Mouse (Mus musculus) brown adipose tissue, adult 24 weeks (tissue): ENCODE data around the gene Lamc2. TPM values are rescaled to one million over a fixed set of nuclear protein-coding genes. Genes with fewer than 3 reads are reported as not detected.
A peak's percentile ranks its signal among the peaks of the same experiment; 100 is the strongest.

Source experiments
- H3K27ac ChIP-seq: fragments of 200-500 bp; replicated peaks from 2 replicates; pipeline ENCODE4 v1.5.1; 2012; ENCODE audit warnings: low read depth, mild to moderate bottlenecking, low read length
- H3K4me1 ChIP-seq: fragments of 200-500 bp; 2 replicates; pipeline ENCODE4 v1.6.1; 2012; ENCODE audit warnings: low read length, mixed read lengths; ENCODE audit not compliant: control insufficient read depth, insufficient read depth, insufficient read length
- H3K4me3 ChIP-seq: fragments of 200-500 bp; 2 replicates; pipeline ENCODE4 v1.5.1; 2012; ENCODE audit warnings: low read depth, mild to moderate bottlenecking, low read length, moderate library complexity; ENCODE audit not compliant: insufficient read depth
- polyA plus RNA-seq: library from polyadenylated mRNA; stranded (reverse); fragments of >200 nt; gene quantifications from 2 replicates; pipeline ENCODE4 v1.2.4, GENCODE M21; 2012; ENCODE audit not compliant: missing spikeins, insufficient read depth, insufficient read length

Lamc2 gene
- 0.21 and 1.7 TPM in 2 replicates for polyA plus RNA-seq

DNA sequence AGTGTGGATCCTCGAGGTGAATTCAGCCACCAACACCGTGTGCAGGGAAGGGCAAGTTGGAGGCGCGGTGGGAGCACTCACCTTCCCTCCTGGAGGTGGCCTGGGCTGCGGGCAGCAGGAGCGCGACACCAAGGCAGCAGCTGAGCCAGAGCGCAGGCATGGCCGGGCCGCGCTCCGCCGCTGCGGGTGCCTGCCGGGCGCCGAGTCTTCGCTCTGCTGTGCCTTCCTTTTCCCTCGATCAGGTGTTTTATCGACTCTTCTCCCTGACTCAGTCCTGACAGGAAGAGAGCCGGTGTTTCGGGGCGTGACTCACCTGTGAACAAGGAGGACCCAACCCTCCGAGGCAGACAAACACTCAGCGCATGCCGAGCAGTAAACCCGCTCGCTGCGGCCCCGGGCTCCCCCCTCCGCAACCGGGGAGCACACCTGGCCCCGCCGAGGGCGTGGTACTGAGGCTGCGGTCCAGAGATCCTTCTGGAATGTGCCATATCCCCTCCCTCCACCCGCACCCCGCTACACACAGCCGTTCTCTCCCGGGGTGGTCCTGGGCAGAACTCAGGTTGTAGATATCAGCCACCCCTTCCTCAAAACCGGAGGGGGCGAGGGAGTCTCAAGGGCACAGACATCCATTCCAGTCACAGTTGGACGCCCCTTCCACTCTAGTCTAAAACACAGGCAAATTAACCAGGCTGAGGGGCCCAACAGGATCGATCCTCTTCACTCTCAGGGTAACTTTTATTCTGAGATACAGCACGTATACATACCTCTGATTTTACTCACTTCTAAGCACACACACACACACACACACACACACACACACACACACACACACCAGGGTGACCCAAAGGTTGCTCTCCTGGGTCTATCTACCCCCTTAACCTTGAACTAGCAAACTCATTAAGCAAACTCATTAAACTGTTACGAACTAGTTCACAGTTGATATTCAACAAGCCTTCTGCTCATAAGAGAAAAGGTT, at the start of gene Lamc2:
Gene Lamc2, minus strand, starts transcription at position 620 of the 976 bp plus-strand sequence.
- no peaks in the 10 kb centered on the region for H3K4me1 ChIP-seq
- peak within 1 kb of the TSS; percentile 47 for H3K4me3 ChIP-seq
- no peak within 1 kb of the TSS for H3K27ac ChIP-seq

DNA sequence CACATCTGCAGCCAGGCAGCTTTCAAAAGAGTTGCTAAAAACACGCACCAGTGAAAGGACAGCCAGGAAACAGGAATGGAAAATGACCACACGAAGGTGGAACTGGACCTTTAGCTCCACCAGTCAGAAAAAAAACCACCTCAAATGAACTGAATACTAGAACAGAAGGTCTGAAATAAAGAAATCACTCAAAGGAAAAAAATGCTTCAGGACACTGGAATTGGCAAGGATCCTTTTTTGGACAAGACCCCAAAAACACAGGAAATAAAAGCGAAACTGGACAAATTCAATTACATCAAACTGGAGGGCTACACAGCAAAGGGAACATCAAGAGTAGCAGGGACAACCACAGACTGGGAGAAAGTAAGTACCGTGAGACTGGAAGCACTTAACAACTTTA, 49.3 kb upstream of the Lamc2 start:
- Histone ChIP-seq H3K4me1 (peaks cover 5% of the 10 kb centered on the region; the same call in 1 of the 2 replicates), H3K27ac (peak overlapping the region; percentile 67), H3K4me3 (no peak overlapping the region)

DNA sequence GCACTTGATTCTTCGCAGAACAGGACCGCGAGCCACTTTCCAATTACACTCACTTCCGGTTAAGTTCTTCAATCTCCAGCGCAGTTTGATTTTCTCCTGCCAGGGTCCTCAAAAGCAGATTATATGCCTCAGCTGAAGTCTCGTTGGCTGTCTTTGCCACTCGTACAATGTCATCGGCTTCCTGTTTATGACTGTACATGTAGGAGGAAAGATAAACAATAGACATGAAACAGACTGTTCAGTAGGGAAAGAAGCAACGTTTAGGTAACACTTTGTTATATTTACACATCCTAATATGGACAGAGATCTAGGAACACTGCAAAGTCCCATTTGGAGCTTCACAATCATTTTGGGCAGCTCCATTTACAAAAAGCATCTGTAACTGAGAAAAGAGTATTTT, 45.4 kb upstream of the Lamc2 start:
- Histone ChIP-seq H3K27ac (no peak overlapping the region), H3K4me1 (peaks cover 5% of the 10 kb centered on the region; the same call in 1 of the 2 replicates), H3K4me3 (no peak overlapping the region)

DNA sequence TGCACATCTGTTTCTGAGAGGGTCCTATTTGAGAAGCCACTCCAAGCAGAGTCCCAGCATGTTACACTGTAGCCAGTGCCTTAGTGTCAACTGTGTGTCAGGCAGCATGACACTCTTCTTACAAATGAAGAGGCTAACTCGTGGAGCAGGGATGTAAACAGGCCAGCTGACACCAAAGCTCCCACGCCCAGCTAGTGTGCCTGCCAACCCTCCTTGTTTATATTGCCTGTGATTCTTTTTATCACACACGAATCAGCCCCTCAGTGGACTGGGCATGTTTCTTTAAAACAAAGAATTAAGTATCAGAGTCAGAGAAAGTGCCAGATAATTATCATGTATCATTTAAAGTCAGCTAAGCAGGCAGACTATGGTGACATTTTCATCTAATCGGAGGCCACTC, 41.7 kb upstream of the Lamc2 start:
- H3K27ac ChIP-seq = no peak overlapping the region
- no peak overlapping the region for H3K4me3 ChIP-seq
- peaks cover 10% of the 10 kb centered on the region for H3K4me1 ChIP-seq

DNA sequence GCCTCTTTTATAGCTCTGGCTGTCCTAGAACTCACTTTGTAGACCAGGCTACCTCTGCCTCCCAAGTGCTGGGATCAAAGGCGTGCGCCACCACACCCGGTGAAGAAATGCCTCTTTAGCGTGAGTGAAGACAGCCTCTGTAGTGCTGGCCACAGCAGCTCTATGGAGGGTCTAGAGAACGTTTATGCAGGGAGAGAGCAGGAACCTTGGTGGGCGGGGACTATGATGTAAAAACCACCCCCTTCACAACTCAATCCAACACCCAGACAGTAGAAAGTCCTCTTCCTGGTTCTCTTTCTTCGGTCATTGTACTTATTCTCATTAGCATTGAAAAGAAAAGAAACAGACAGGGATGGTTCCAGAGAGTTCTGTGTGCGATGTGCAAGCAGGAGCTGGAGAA, 40.8 kb upstream of the Lamc2 start:
- H3K27ac ChIP-seq = no peak overlapping the region

DNA sequence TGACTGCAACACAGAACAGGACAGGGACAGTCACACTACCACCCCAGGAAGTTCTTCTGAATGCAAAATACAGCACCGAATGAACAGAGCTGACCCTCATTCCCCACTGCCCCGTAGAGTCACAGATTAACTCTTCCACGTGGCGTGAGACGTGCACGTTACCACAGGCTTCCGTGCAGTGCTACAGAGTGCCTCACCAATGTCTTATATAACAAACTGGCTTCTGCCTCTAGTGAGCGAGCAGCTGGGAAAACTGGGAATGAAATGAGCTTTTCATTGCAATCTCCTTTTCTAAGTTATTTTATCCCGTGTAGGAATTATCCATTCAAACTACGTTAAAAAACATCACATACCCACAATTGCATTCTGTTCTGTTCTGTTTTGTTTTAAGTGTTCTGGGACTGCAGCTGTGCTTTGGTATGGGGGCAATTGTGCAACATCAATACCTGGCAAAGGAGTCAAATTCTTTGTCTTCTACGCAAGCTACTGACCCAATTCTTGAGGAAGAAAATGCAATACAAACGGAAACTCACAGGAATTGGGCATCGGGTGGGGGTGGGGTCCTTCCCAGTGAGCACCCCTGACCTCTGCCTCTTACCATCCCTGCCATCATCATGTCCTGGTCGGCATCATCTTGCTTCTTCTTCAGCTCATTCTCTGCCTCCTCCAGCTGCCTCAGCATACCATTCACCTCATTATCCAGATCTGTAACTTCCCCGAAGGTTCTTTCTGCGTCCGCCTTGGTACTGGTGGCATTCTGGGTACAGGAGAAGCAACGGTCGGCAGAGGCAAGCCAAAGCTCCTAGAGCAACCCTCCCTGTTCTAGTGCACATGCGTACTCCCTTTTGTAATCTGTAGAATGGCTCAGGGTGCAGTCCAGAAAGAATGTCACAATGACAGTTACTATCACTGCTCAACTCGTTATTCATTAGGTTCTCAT, 39.8 kb upstream of the Lamc2 start:
- Histone ChIP-seq H3K4me1 (peaks cover 10% of the 10 kb centered on the region), H3K27ac (peak overlapping the region; percentile 55), H3K4me3 (no peak overlapping the region)

More for the DNA sequence above, 40.8 kb upstream of the Lamc2 start:
- peaks cover 10% of the 10 kb centered on the region for H3K4me1 ChIP-seq
- no peak overlapping the region for H3K4me3 ChIP-seq

DNA sequence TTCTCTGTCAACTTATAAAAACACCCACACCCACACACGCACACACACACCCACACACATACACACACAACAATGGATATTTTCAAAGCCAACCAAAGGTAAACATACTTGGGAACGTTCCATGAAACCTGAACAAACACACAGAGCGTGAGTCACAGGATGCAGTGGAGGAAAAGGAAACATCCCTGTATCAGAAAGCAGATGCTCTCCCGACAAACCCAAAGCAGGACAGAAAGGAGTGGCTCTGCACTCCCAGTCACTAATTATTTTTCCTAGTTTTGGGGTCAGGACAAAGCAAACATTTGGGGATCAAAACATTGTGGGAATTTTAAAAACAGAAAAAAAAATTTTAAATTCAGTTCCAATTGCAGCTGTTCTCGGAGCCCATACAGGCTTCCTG, 38.1 kb upstream of the Lamc2 start:
- 0 out of 2 replicates have a peak overlapping the region, but pooled peaks have one; percentile 29 for H3K27ac ChIP-seq

DNA sequence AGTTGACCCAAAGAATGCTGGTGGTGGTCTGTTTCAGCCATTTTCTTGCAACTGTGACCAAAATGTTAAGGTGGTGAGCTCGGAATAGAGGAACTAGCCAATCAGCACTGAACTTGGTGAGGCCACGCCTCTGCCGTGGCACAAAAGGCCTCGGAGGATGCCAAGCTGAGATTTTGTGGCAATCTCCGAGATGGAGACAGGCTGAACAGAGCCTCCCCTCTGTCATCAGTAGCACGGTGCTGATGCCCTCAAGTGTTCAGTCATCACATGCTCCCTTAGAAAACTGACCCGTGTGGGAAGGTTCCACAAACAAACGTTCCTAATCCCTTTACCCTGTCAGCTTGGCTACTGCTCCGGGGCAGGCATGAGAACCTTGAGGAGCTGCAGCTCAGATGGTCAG, 33.1 kb upstream of the Lamc2 start:
- no peak overlapping the region for H3K27ac ChIP-seq
- H3K4me1 ChIP-seq = no peaks in the 10 kb centered on the region
- no peak overlapping the region for H3K4me3 ChIP-seq

More for the DNA sequence above, 38.1 kb upstream of the Lamc2 start:
- no peak overlapping the region for H3K4me3 ChIP-seq
- H3K4me1 ChIP-seq = peaks cover 10% of the 10 kb centered on the region

DNA sequence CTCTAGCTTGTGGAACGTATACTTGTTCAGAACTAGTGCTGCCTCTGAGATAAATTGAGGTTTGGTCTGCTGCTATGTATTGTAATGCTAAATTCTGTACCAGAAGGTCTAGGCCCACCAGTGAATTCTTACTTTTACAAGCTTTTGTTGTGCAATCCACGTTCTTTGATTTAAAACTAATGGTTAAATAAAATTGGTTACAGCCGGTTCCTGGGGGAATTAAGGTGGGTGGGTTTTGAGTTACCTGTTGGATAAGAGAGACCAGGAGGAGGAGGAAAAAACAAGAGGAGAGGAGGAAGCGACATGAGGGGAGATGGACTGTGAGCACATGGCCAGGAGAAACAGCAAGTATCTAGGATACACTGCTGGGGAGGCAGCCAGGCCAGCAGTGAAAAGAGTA, 30.3 kb upstream of the Lamc2 start:
- Histone ChIP-seq H3K4me3 (no peak overlapping the region), H3K27ac (no peak overlapping the region), H3K4me1 (no peaks in the 10 kb centered on the region)

DNA sequence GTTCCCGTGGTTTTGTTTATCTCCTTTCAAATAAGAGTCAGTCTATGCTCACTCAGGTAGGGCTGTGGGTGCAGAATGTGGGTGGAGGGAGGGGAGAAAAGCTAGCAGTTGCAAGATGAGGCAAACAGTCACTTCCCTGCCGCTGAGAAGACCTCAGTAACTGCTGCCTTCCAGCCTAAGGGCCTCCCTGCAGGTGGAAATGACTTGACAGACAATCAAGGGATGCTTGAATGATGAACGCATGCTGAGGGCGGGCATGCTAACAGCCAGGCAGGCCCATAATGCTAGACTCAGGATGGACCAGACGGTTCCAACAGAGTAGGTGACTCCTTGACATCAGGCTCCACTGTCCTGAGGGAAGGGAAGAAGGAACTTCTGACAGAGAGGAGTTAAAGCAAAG, 29.4 kb upstream of the Lamc2 start:
- Histone ChIP-seq H3K27ac (no peak overlapping the region), H3K4me1 (no peaks in the 10 kb centered on the region), H3K4me3 (no peak overlapping the region)

DNA sequence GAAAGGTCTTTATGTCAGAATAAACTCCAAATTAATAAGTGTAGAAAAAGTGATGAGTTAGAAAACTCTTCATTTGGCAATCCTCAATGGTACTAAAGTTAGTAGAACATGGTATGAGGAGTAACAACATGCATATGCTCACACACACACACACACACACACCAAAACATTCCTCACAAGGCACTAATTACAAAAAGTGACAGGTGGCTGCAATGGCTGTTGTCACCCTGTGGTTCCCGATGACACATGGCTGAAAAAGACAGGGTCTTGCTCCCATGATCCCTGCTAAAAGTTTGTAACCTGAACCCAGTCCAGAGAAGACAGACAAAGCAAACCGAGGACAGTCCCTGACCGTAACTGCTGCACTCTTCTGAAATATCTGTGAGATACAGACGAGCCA, 24.7 kb upstream of the Lamc2 start:
- no peak overlapping the region for H3K27ac ChIP-seq
- peaks cover 2% of the 10 kb centered on the region; the same call in 1 of the 2 replicates for H3K4me1 ChIP-seq
- no peak overlapping the region for H3K4me3 ChIP-seq

DNA sequence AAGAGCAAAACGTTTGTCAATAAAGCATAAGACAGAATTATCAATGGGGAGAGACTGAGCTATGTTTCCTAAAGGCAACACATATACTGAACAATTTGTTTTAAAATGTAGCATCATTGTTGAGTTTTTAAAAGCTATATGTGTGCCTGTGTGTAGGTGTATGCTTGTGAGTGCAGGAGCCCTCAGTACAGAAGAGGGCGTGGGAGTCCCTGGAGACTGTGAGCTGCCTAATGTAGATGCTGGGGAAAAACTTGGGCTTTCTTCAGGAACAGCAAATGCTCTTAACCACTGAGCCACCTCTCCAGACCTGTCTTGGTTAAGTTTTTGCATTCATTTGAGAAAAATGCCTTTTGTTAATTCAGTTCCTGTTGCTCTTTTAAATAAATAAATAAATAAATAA, 24.0 kb upstream of the Lamc2 start:
- peaks cover 2% of the 10 kb centered on the region; the same call in 1 of the 2 replicates for H3K4me1 ChIP-seq
- no peak overlapping the region for H3K4me3 ChIP-seq
- H3K27ac ChIP-seq = no peak overlapping the region

DNA sequence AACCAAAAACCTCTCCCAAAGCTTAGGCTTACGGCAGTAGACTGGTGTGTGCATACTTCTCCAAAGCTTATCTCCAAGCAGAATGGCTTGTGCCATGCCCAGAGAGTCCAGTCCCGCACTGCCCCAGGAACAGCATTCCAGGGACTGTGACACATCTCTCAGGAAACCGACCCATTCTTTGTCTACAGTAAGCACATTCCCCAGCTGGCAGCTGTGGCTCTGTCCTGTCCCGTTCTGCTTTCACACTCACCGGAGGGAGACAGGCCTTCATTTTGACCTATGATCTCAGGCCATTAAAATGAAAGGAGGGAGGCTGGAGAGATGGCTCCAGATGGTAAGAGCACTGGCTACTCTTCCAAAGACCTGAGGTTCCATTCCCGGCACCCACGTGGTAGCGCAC, 15.9 kb upstream of the Lamc2 start:
- Histone ChIP-seq H3K27ac (no peak overlapping the region), H3K4me1 (peaks cover 2% of the 10 kb centered on the region; the same call in 1 of the 2 replicates)

DNA sequence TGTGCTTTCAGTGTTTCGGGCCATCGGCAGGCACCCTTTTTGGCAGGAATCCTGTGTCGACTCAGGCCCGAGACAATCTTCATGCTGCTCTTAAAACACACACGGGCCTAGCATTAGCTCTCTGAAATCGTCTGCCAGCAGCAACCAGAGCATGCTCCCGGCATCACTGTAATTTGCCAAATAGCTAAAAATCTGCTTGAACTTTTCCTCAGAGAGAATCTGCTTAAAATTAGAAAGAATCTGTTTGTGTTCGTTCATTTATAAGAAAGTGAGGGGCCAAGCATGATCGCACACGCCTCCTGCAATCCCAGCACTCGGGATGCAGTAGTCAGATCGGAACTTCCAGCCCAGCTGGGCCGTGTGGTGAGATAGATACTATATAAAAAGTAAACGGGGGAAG, 15.2 kb upstream of the Lamc2 start:
- no peak overlapping the region for H3K27ac ChIP-seq
- H3K4me3 ChIP-seq = no peak overlapping the region
- no peaks in the 10 kb centered on the region; the same call in 1 of the 2 replicates for H3K4me1 ChIP-seq

More for the DNA sequence above, 15.9 kb upstream of the Lamc2 start:
- H3K4me3 ChIP-seq = no peak overlapping the region

DNA sequence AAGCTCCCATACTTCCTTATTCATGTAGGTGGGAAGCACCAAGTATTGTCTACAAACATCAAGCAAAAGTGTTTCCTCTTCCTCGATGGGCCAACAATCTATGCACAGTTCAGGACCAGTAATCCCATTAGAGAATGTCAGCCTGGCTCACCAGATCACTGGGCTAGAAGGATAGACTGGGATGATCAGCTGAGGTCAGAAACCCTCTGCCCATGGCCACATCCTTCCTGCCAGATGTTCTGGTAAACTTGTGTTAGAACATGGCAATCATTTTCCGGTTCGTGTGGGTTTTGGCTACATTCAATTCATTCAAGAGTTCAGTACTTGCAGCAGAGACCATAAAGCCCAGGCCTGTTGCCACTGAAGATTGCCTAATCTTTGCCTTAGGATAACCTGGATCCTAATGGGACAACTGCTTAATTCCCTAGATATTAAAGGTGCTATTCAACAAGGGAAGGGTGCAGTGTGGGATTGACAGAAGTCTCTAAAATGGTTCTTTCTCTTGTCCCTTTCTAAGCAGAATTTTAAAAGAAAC, 11.1 kb upstream of the Lamc2 start:
- no peaks in the 10 kb centered on the region; the same call in 1 of the 2 replicates for H3K4me1 ChIP-seq
- H3K4me3 ChIP-seq = no peak overlapping the region
- no peak overlapping the region for H3K27ac ChIP-seq
